Mouse (Mus musculus): ENCODE measurements around the gene Padi1.

DNA sequence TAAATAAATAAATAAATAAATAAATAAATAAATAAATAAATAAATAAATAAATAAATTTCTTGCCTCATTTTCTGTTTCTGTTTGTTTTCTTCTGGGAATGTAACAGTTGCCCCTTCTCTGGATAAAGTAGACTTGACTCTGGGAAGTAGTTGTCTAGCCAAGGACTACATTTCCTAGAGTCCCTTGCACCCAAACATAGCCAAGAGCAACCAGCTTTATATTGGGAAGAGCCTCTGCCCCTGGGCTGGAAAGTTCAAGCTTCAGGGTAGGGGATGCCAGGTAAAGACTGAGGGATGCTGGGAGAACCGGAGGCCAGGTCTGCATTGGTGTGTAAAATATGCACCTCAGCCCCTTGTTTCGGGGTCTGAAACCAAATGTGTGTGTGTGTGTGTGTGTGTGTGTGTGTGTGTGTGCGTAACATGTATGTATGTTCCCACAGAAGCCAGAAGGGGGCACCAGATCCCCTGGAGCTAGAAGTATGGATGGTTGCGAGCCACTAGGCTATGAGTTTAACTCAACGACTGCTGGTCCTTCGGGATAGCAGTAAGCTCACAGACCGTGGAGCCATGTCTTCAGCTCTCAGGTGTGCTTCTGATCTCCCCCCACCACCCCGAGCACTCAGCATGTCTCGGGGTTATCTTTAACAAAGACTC is 61.2 kb downstream of the Padi1 start:
- TF ChIP-seq CTCF (IDR thresholded peaks at IDR 0.05) = no peak
- no peak for TF ChIP-seq EP300 (IDR thresholded peaks at IDR 0.05)
